ENCODE assay signal across 15 mouse cellular contexts in the genomic region with DNA sequence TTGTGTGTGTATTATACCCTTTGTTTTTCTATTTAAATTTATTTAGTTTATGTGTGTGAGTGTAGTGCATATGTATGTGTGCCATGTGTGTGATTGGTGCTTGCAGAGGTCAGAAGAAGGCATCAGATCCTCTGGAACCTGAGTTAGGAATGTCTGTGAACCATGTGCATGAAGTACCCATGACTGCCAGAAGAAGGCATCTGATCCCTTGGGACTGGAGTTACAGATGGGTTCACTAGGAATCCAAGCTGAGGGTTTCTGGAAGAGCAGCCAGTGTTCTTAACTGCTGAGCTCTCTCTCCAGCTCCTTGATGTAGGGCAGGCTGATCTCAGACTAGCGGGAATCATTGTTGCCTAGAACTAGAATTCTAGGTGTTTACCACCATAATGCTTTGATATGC. TPM values are rescaled to one million over a fixed set of nuclear protein-coding genes. Genes with fewer than 3 reads are reported as not detected.
DNase-seq lines count a peak whose midpoint lies in the region; TF ChIP-seq lines count a peak whose summit lies in the region.
"Had no signal": no experiment of that assay in that cellular context is flagged by ENCODE, and none has a peak within 500 bp of the region (broad histone marks: within the 10 kb centered on the region; RNA-seq: fewer than 3 reads in every experiment).

No protein-coding gene starts in this region.

- no peak for TF ChIP-seq POLR2A in MEL (IDR thresholded peaks at IDR 0.05; ENCODE audit: control insufficient read depth in 1 of 2, insufficient read depth in 1 of 2, low read depth in 1 of 2, low read length in 2 of 2, poor library complexity in 1 of 2)
- TF ChIP-seq POLR2A in cortical plate, adult 2 months (IDR thresholded peaks at IDR 0.05; ENCODE audit: extremely low read depth, insufficient read depth, low read length): no peak

- no peaks in the 10 kb centered on the region for H3K9me3 ChIP-seq in MEL (replicated peaks; ENCODE audit: insufficient read depth, low read length)
- H3K9me3 ChIP-seq: heart, embryonic 15.5 days; hindbrain, embryonic 15.5 days; liver, embryonic 13.5 days had no signal

- no peaks in the 10 kb centered on the region for H3K27me3 ChIP-seq in MEL (ENCODE audit: control insufficient read depth in 1 of 2, insufficient read depth in 2 of 2, low read length in 2 of 2)
- H3K27me3 ChIP-seq: heart, embryonic 15.5 days; hindbrain, embryonic 15.5 days; liver, embryonic 13.5 days had no signal

- peak; percentile 60 for TF ChIP-seq CTCF in layer of hippocampus, adult 2 months (conservative IDR thresholded peaks at IDR 0.05)
- no peak; a peak in 1 of 6 replicates for TF ChIP-seq CTCF in MEL (IDR thresholded peaks at IDR 0.05 in 2 of 3, conservative IDR thresholded peaks at IDR 0.05 in 1 of 3; ENCODE audit: control insufficient read depth in 1 of 3, insufficient read depth in 1 of 3, low read depth in 2 of 3, low read length in 3 of 3, poor library complexity in 1 of 3, severe bottlenecking in 1 of 3)
- 0 out of 2 replicates have a peak, but pooled peaks have one; percentile 9 for TF ChIP-seq CTCF in cortical plate, adult 2 months (IDR thresholded peaks at IDR 0.05; ENCODE audit: extremely low read depth, insufficient read depth, low read length)

- TF ChIP-seq EP300 in MEL (IDR thresholded peaks at IDR 0.05; ENCODE audit: low read depth in 1 of 2, low read length in 2 of 2): no peak

- peaks cover 6 to 8% of the 10 kb centered on the region in 2 experiments; a peak in 2 of 4 replicates for H3K4me1 ChIP-seq in MEL (ENCODE audit: control insufficient read depth in 1 of 2, insufficient read depth in 2 of 2, low read length in 2 of 2)
- H3K4me1 ChIP-seq in cortical plate, adult 2 months (ENCODE audit: control insufficient read depth, insufficient read depth, low read length): peaks cover 4% of the 10 kb centered on the region; the same call in 1 of the 2 replicates

- peaks cover 22% of the 10 kb centered on the region for H3K79me2 ChIP-seq in MEL (ENCODE audit: control insufficient read depth, insufficient read depth, low read length, poor library complexity)

- no peak for TF ChIP-seq RAD21 in MEL (IDR thresholded peaks at IDR 0.05; ENCODE audit: low read depth, low read length)

- no peak overlapping the region for H3K4me3 ChIP-seq in layer of hippocampus, adult 2 months
- no peak overlapping the region for H3K4me3 ChIP-seq in MEL (ENCODE audit: control insufficient read depth in 1 of 2, insufficient read depth in 1 of 2, low read depth in 2 of 2, low read length in 2 of 2)
- H3K4me3 ChIP-seq in cortical plate, adult 2 months (ENCODE audit: insufficient read depth, low read length): no peak overlapping the region
- H3K4me3 ChIP-seq: heart, embryonic 15.5 days; hindbrain, embryonic 15.5 days; liver, embryonic 13.5 days had no signal

- no peak overlapping the region for H3K27ac ChIP-seq in layer of hippocampus, adult 2 months
- no peak overlapping the region for H3K27ac ChIP-seq in MEL (ENCODE audit: control insufficient read depth, low read depth, low read length)
- no peak overlapping the region for H3K27ac ChIP-seq in cortical plate, adult 2 months (ENCODE audit: insufficient read depth, low read length)
- H3K27ac ChIP-seq: heart, embryonic 15.5 days; hindbrain, embryonic 15.5 days; liver, embryonic 13.5 days; macrophage had no signal

- no peak overlapping the region for H3K9ac ChIP-seq in MEL (ENCODE audit: control insufficient read depth, low read depth, low read length, poor library complexity, severe bottlenecking)
- H3K9ac ChIP-seq: heart, embryonic 15.5 days; hindbrain, embryonic 15.5 days; liver, embryonic 13.5 days had no signal

- H3K36me3 ChIP-seq in MEL (ENCODE audit: control insufficient read depth in 1 of 2, insufficient read depth in 2 of 2, low read length in 2 of 2): peaks cover 0 to 15% of the 10 kb centered on the region in 2 experiments; a peak in 3 of 4 replicates
- H3K36me3 ChIP-seq: heart, embryonic 15.5 days; hindbrain, embryonic 15.5 days; liver, embryonic 13.5 days had no signal

- peak; percentile 56 for DNase-seq in gastrocnemius, adult 18-20 months (ENCODE audit: low spot score)
- DNase-seq in gastrocnemius, postnatal 10 days: no peak
- DNase-seq in layer of hippocampus, adult 2 months (ENCODE audit: low spot score in 2 of 2): no peak
- no peak for DNase-seq in layer of hippocampus, adult 9-11 months
- DNase-seq in MEL (ENCODE audit: low read depth, low spot score): no peak
- DNase-seq in right cerebral cortex, adult 2 months (ENCODE audit: low spot score in 2 of 2): no peak
- DNase-seq in urinary bladder, postnatal 10 days (ENCODE audit: low spot score): no peak
- DNase-seq: adrenal gland, postnatal 36 days; cerebellum, adult 11 months; kidney, postnatal 10 days; liver, embryonic 13.5 days had no signal

TF ChIP-seq in MEL, 35 proteins besides CTCF, POLR2A, EP300 and RAD21:
- TF ChIP-seq MAX (IDR thresholded peaks at IDR 0.05; ENCODE audit: low read length): 0 out of 2 replicates have a peak, but pooled peaks have one; percentile 13
- no peak for TF ChIP-seq ZKSCAN1 (IDR thresholded peaks at IDR 0.05; ENCODE audit: low read depth, low read length)

RNA-seq across cellular contexts. Expression of a gene that starts 10.5 kb away (rescaled TPM):
- 100 to 1,000 TPM in 1 of 2 experiments, 10 to 100 TPM in 1; 55.7 to 103 TPM for total RNA-seq in gastrocnemius, adult 18-20 months (2021)
- 10 to 100 TPM; 49.0 to 58.9 TPM for total RNA-seq in gastrocnemius, postnatal 10 days (2021)
- total RNA-seq in layer of hippocampus, adult 2 months (2021): 10 to 100 TPM; 59.7 to 61.3 TPM
- 43.2 and 52.2 TPM in 2 replicates for total RNA-seq in MEL (2012; rRNA removed)
- 10 to 100 TPM; 66.1 to 71.8 TPM for polyA plus RNA-seq in MEL (2012; ENCODE audit: insufficient read depth in 1 of 2, insufficient read length in 2 of 2, low read depth in 1 of 2, low replicate concordance in 2 of 2, missing spikeins in 1 of 2)
- 52.3 and 54.9 TPM in 2 replicates for polyA plus RNA-seq in cortical plate, adult 2 months (2012; rRNA removed)

RNA-seq across cellular contexts. Expression of a gene that starts 10.6 kb away (rescaled TPM):
- total RNA-seq in gastrocnemius, adult 18-20 months (2021): 10 to 100 TPM; 21.0 to 22.4 TPM
- total RNA-seq in gastrocnemius, postnatal 10 days (2021): 10 to 100 TPM; 18.4 to 19.9 TPM
- total RNA-seq in layer of hippocampus, adult 2 months (2021): 10 to 100 TPM; 23.5 to 24.0 TPM
- 48.3 and 53.1 TPM in 2 replicates for total RNA-seq in MEL (2012; rRNA removed)
- 100 to 1,000 TPM; 122 to 224 TPM for polyA plus RNA-seq in MEL (2012; ENCODE audit: insufficient read depth in 1 of 2, insufficient read length in 2 of 2, low read depth in 1 of 2, low replicate concordance in 2 of 2, missing spikeins in 1 of 2)
- 35.3 and 36.5 TPM in 2 replicates for polyA plus RNA-seq in cortical plate, adult 2 months (2012; rRNA removed)

RNA-seq across cellular contexts. Expression of a gene that starts 29.6 kb away (rescaled TPM):
- under 1 TPM; 0.50 to 0.76 TPM for total RNA-seq in gastrocnemius, adult 18-20 months (2021)
- 1 to 10 TPM in 1 of 2 experiments, under 1 TPM in 1; 0.92 to 1.5 TPM for total RNA-seq in gastrocnemius, postnatal 10 days (2021)
- total RNA-seq in layer of hippocampus, adult 2 months (2021): 10 to 100 TPM; 15.0 to 16.2 TPM
- total RNA-seq in MEL (2012; rRNA removed): 2.4 and 2.7 TPM in 2 replicates
- 1 to 10 TPM in 1 of 2 experiments, not detected in 1; 6.5 TPM for polyA plus RNA-seq in MEL (2012; ENCODE audit: insufficient read depth in 1 of 2, insufficient read length in 2 of 2, low read depth in 1 of 2, low replicate concordance in 2 of 2, missing spikeins in 1 of 2)
- 16.8 and 19.6 TPM in 2 replicates for polyA plus RNA-seq in cortical plate, adult 2 months (2012; rRNA removed)

RNA-seq across cellular contexts. Expression of a gene that starts 41.8 kb away (rescaled TPM):
- total RNA-seq in gastrocnemius, adult 18-20 months (2021): 1 to 10 TPM; 6.1 to 7.5 TPM
- total RNA-seq in gastrocnemius, postnatal 10 days (2021): 10 to 100 TPM; 18.0 to 29.1 TPM
- 10 to 100 TPM; 32.5 to 44.4 TPM for total RNA-seq in layer of hippocampus, adult 2 months (2021)
- total RNA-seq in MEL (2012; rRNA removed): 5.9 and 6.0 TPM in 2 replicates
- polyA plus RNA-seq in MEL (2012; ENCODE audit: insufficient read depth in 1 of 2, insufficient read length in 2 of 2, low read depth in 1 of 2, low replicate concordance in 2 of 2, missing spikeins in 1 of 2): 10 to 100 TPM in 1 of 2 experiments, not detected in 1; 26.8 TPM
- polyA plus RNA-seq in cortical plate, adult 2 months (2012; rRNA removed): 24.6 and 25.4 TPM in 2 replicates

Comparison
In these comparisons a context has a peak if more than half of its experiments do, and no peak if none do; other contexts are left out.
1. CTCF ChIP-seq: peak in layer of hippocampus, adult 2 months (single experiment) and cortical plate, adult 2 months (single experiment); none in MEL (0 of 3).